Mouse (Mus musculus) stomach, embryonic 15.5 days (tissue): ENCODE measurements at regions not wholly inside any gene's neighbourhood (a gene's known extent, or its start where the extent isn't known, plus 50 kb on each side); places are given as distances from the start of the nearest gene placed in this dataset.
A peak's percentile ranks its signal among the peaks of the same experiment; 100 is the strongest.

ENCODE experiments used
- ATAC-seq: fragments of 200-750 bp; cut with Nextera tagmentation; 2 replicates; pipeline ENCODE4 v1.8.0; 2017; ENCODE audit warnings: low read depth, moderate number of reproducible peaks, moderate TSS enrichment; ENCODE audit not compliant: insufficient read depth, low FRiP score
- H3K27ac ChIP-seq: fragments of 300-500 bp; sonication (generic); 2 replicates; pipeline ENCODE4 v1.5.1; 2015; ENCODE audit warnings: mild to moderate bottlenecking, inconsistent platforms
- H3K27me3 ChIP-seq: fragments of 300-500 bp; sonication (generic); replicated peaks from 2 replicates; pipeline ENCODE4 v1.6.1; 2015; ENCODE audit warnings: inconsistent platforms
- H3K36me3 ChIP-seq: fragments of 300-500 bp; sonication (generic); 2 replicates; pipeline ENCODE4 v1.6.1; 2015; ENCODE audit warnings: inconsistent platforms
- H3K4me1 ChIP-seq: fragments of 300-500 bp; sonication (generic); 2 replicates; pipeline ENCODE4 v1.6.1; 2015; ENCODE audit warnings: inconsistent platforms
- H3K4me2 ChIP-seq: fragments of 300-500 bp; sonication (generic); 2 replicates; pipeline ENCODE4 v1.6.1; 2015; ENCODE audit warnings: mild to moderate bottlenecking, inconsistent platforms
- H3K4me3 ChIP-seq: fragments of 300-500 bp; sonication (generic); replicated peaks from 2 replicates; pipeline ENCODE4 v1.5.1; 2015; ENCODE audit warnings: inconsistent platforms
- H3K9ac ChIP-seq: fragments of 300-500 bp; sonication (generic); 2 replicates; pipeline ENCODE4 v1.6.1; 2015; ENCODE audit warnings: inconsistent platforms
- H3K9me3 ChIP-seq: fragments of 300-500 bp; sonication (generic); 2 replicates; pipeline ENCODE4 v1.6.1; 2016; ENCODE audit warnings: inconsistent platforms
- WGBS: fragments of 180-500 bp; shearing (Covaris S2); methylation state at CpG from one replicate; pipeline ENCODE4 v1.1.7; 2015; 5-methylcytosine and 5-hydroxymethylcytosine counted together

DNA sequence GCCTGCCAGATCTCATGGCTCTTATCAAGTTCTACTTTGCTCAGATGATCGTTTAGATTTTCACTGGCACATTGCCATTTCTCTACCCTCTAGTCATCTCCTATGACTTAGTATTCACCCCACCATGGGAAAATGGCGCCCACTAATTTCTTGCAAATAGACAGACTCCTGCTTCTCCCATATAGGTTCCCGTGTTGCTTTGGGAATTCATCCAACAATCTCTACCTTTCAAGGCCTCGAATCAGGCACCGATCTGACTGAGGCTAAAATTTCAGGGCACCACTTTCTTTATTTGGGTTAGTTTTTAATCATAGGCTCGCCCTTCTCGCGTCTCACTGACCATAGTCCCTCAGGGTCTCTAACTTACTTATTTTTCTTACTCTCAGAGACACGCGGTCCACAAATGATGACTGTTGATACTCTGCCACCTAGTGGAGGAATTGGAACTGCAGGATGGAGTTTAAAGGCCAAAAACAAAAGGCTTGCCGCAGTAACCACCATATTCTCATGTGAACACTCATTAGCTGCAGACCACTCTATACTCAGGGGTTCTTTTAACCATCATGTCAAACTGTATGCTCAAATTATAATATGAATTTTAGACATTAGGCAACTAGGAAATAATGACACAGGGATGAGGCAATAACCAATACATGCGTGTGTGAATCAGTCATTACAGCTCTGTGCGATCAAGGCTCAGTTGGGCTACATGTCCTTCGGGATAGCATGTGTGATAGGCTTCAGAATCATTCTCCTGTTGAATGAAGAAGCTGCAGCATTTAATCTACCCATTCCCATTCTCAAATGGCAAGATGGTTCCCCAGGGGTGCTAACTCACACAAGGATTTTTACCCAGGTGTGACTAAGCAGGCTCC lies 119.5 kb upstream of the Nhs start:
- H3K9ac ChIP-seq, result no peak overlapping the region
- WGBS, result 61% methylated on average over 14 of the region's 14 CpGs
- H3K9me3 ChIP-seq, result no peaks in the 10 kb centered on the region
- no peak overlapping the region for H3K27ac ChIP-seq
- H3K4me1 ChIP-seq, result no peaks in the 10 kb centered on the region
- no peak overlapping the region for H3K4me3 ChIP-seq
- no peak for ATAC-seq
- no peak overlapping the region for H3K4me2 ChIP-seq
- H3K36me3 ChIP-seq, result no peaks in the 10 kb centered on the region
- no peaks in the 10 kb centered on the region for H3K27me3 ChIP-seq

DNA sequence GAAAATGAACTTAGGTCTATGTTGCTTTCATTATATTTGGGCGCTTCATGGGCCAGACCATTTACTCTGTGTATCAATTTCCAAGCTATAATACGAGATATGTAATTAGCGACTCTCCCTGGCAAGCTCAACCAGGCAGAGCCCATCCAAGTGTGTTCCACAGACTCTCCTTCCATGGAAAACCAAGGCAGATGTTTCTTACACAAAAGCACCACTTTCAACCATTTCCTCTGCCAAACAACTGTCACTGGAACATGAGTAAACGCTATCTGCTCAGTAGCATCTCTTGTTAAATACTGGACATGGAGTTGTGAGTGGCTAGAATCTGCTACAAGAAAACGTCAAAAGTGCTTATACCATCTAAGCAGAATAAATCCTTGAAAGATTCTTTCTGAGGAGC lies 115.1 kb upstream of the Nhs start:
- 64% methylated on average over 5 of the region's 5 CpGs for WGBS
- H3K4me2 ChIP-seq, result no peak overlapping the region
- no peak for ATAC-seq

GRCm38 (mm10) chrX:162271189-162271588 lies 111.7 kb upstream of the Nhs start:
- H3K4me3 ChIP-seq, result no peak overlapping the region
- no peak overlapping the region for H3K4me2 ChIP-seq
- no peak overlapping the region for H3K9ac ChIP-seq
- 75% methylated on average over 2 of the region's 2 CpGs for whole genome bisulfite sequencing
- H3K4me1 ChIP-seq, result no peaks in the 10 kb centered on the region
- no peaks in the 10 kb centered on the region for H3K9me3 ChIP-seq
- no peaks in the 10 kb centered on the region for H3K36me3 ChIP-seq
- ATAC-seq, result no peak
- no peaks in the 10 kb centered on the region for H3K27me3 ChIP-seq
- H3K27ac ChIP-seq, result no peak overlapping the region

More for the DNA sequence above, 115.1 kb upstream of the Nhs start:
- H3K27ac ChIP-seq, result no peak overlapping the region
- H3K36me3 ChIP-seq, result no peaks in the 10 kb centered on the region
- no peaks in the 10 kb centered on the region for H3K9me3 ChIP-seq
- H3K27me3 ChIP-seq, result no peaks in the 10 kb centered on the region
- H3K4me1 ChIP-seq, result no peaks in the 10 kb centered on the region
- no peak overlapping the region for H3K4me3 ChIP-seq
- H3K9ac ChIP-seq, result no peak overlapping the region

- Histone ChIP-seq H3K27ac (no peak overlapping the region), H3K9ac (no peak overlapping the region), H3K4me2 (no peak overlapping the region), H3K4me1 (no peaks in the 10 kb centered on the region), H3K27me3 (no peaks in the 10 kb centered on the region), H3K4me3 (no peak overlapping the region), H3K36me3 (no peaks in the 10 kb centered on the region), H3K9me3 (no peaks in the 10 kb centered on the region)
- WGBS, result 83% methylated on average over 1 of the region's 1 CpGs
- ATAC-seq, result peak; percentile 60; the same call in 1 of the 2 replicates
These were observed 109.4 kb upstream of the Nhs start for GRCm38 (mm10) chrX:162268918-162269317.

GRCm38 (mm10) chrX:162268112-162268511 lies 108.6 kb upstream of the Nhs start:
- 82% methylated on average over 5 of the region's 5 CpGs for WGBS
- Histone ChIP-seq H3K4me1 (no peaks in the 10 kb centered on the region), H3K27ac (no peak overlapping the region), H3K4me3 (no peak overlapping the region), H3K9me3 (no peaks in the 10 kb centered on the region), H3K27me3 (no peaks in the 10 kb centered on the region), H3K4me2 (no peak overlapping the region), H3K9ac (no peak overlapping the region), H3K36me3 (no peaks in the 10 kb centered on the region)
- ATAC-seq, result no peak

GRCm38 (mm10) chrX:162267679-162268078 lies 108.1 kb upstream of the Nhs start:
- Histone ChIP-seq H3K4me2 (no peak overlapping the region), H3K9me3 (no peaks in the 10 kb centered on the region), H3K36me3 (no peaks in the 10 kb centered on the region), H3K27ac (no peak overlapping the region), H3K4me3 (no peak overlapping the region), H3K9ac (no peak overlapping the region), H3K27me3 (no peaks in the 10 kb centered on the region), H3K4me1 (no peaks in the 10 kb centered on the region)
- WGBS, result 33% methylated on average over 1 of the region's 1 CpGs
- no peak for ATAC-seq

- Histone ChIP-seq H3K27ac (no peak overlapping the region), H3K36me3 (no peaks in the 10 kb centered on the region), H3K4me3 (no peak overlapping the region), H3K9ac (no peak overlapping the region), H3K4me1 (no peaks in the 10 kb centered on the region), H3K4me2 (no peak overlapping the region), H3K9me3 (no peaks in the 10 kb centered on the region), H3K27me3 (no peaks in the 10 kb centered on the region)
- WGBS, result 60% methylated on average over 1 of the region's 1 CpGs
- ATAC-seq, result no peak; the same call in 1 of the 2 replicates
These were observed 107.2 kb upstream of the Nhs start for GRCm38 (mm10) chrX:162266769-162267168.

- no peak for ATAC-seq
- 85% methylated on average over 3 of the region's 3 CpGs for WGBS
- Histone ChIP-seq H3K9ac (no peak overlapping the region), H3K4me3 (no peak overlapping the region), H3K27me3 (peaks cover 3% of the 10 kb centered on the region; the same call in 1 of the 2 replicates), H3K27ac (no peak overlapping the region), H3K4me2 (no peak overlapping the region), H3K9me3 (no peaks in the 10 kb centered on the region), H3K4me1 (no peaks in the 10 kb centered on the region), H3K36me3 (no peaks in the 10 kb centered on the region)
These were observed 97.9 kb upstream of the Nhs start for GRCm38 (mm10) chrX:162257398-162257797.

- no peak overlapping the region for H3K4me2 ChIP-seq
- no peak for ATAC-seq
- no peaks in the 10 kb centered on the region for H3K4me1 ChIP-seq
- H3K9ac ChIP-seq, result no peak overlapping the region
- no peak overlapping the region for H3K4me3 ChIP-seq
- H3K27ac ChIP-seq, result no peak overlapping the region
- no peaks in the 10 kb centered on the region for H3K36me3 ChIP-seq
- peaks cover 3% of the 10 kb centered on the region; the same call in 1 of the 2 replicates for H3K27me3 ChIP-seq
- H3K9me3 ChIP-seq, result no peaks in the 10 kb centered on the region
These were observed 96.3 kb upstream of the Nhs start for GRCm38 (mm10) chrX:162255873-162256272.

GRCm38 (mm10) chrX:162241291-162241690 lies 81.8 kb upstream of the Nhs start:
- Histone ChIP-seq H3K36me3 (no peaks in the 10 kb centered on the region), H3K9ac (no peak overlapping the region), H3K27ac (no peak overlapping the region), H3K4me2 (no peak overlapping the region), H3K4me3 (no peak overlapping the region), H3K9me3 (no peaks in the 10 kb centered on the region), H3K4me1 (no peaks in the 10 kb centered on the region), H3K27me3 (no peaks in the 10 kb centered on the region)
- no peak for ATAC-seq
- WGBS, result 55% methylated on average over 3 of the region's 3 CpGs

DNA sequence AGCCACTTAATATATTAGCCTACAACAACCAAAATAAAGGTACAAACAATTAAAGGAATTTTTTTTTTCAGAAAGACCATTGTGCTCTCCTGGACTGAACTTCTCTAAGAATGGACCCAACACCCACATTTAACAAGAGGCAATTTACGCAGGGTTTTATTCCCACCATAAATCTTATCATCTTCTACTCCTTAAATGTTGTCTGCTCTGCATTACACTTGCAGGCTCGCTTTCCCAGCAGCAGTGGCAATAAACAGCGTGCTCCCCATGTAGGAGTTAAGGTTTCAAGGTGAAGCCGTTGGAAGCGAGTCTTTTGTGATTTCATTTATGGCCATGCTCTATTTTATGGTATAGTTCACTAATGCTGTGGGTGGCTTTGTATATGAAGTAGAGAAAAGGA lies 76.0 kb upstream of the Nhs start:
- Histone ChIP-seq H3K36me3 (no peaks in the 10 kb centered on the region), H3K4me3 (no peak overlapping the region), H3K9ac (no peak overlapping the region), H3K27ac (no peak overlapping the region), H3K9me3 (no peaks in the 10 kb centered on the region), H3K4me1 (no peaks in the 10 kb centered on the region), H3K4me2 (no peak overlapping the region), H3K27me3 (no peaks in the 10 kb centered on the region)
- ATAC-seq, result no peak
- WGBS, result 71% methylated on average over 5 of the region's 5 CpGs

DNA sequence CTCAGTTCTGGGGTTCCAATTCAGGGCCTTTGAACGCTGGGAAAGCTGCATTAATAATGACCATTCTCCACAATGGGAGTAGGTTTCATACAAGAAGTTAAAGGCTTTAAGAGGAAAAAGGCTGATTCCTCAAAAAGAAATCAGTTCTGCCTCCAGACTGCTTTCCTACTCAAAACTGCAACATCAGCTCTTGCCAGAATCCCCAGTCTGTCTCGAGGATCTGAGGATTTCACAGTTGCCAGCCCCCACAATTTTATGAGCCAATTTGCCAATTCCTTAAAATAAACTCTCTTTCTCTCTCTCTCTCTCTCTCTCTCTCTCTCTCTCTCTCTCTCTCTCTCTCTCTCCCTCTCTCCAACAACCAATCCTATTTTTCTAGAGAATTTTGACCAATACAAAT lies 51.3 kb upstream of the Nhs start:
- Histone ChIP-seq H3K9me3 (no peaks in the 10 kb centered on the region), H3K4me3 (no peak overlapping the region), H3K27me3 (no peaks in the 10 kb centered on the region), H3K27ac (no peak overlapping the region), H3K36me3 (no peaks in the 10 kb centered on the region), H3K4me2 (no peak overlapping the region), H3K9ac (no peak overlapping the region), H3K4me1 (no peaks in the 10 kb centered on the region)
- WGBS, result 54% methylated on average over 2 of the region's 2 CpGs
- ATAC-seq, result no peak
